Mouse (Mus musculus) thymus, adult 18-20 months (tissue): ENCODE measurements around the gene Basp1.

Experiments used
- DNase-seq, 2 experiments: peaks; one replicate each; pipeline ENCODE4 v3.0.0; 2022; ENCODE audit warnings: mixed read lengths in 2 of 2

Gene Basp1

GRCm38 (mm10) chr15:25415958-25416357 lies 2.4 kb upstream of the Basp1 start:
- DNase-seq = no peak

GRCm38 (mm10) chr15:25414747-25415119 lies 1.2 kb upstream of the Basp1 start:
- DNase-seq = peak; percentile 65 to 66

- DNase-seq = peak; percentile 32 to 44
Observed at GRCm38 (mm10) chr15:25414011-25414746, 615 bp upstream of the Basp1 start.

- peak; percentile 5 to 14 for DNase-seq
Observed at GRCm38 (mm10) chr15:25412761-25413261, 753 bp downstream of the Basp1 start.

GRCm38 (mm10) chr15:25412171-25412641 lies 1.4 kb downstream of the Basp1 start:
- peak; percentile 31 to 40 for DNase-seq

- DNase-seq = no peak
Observed at GRCm38 (mm10) chr15:25411461-25411860, 2.1 kb downstream of the Basp1 start.

GRCm38 (mm10) chr15:25405926-25406325 lies 7.6 kb downstream of the Basp1 start:
- DNase-seq = no peak

- DNase-seq = no peak
Observed at GRCm38 (mm10) chr15:25403879-25404278, 9.7 kb downstream of the Basp1 start.

GRCm38 (mm10) chr15:25402001-25402400 lies 11.6 kb downstream of the Basp1 start:
- no peak for DNase-seq

GRCm38 (mm10) chr15:25400276-25400675 lies 13.3 kb downstream of the Basp1 start:
- no peak for DNase-seq

GRCm38 (mm10) chr15:25395912-25396590 lies 17.5 kb downstream of the Basp1 start:
- no peak for DNase-seq

GRCm38 (mm10) chr15:25392525-25393099 lies 21.0 kb downstream of the Basp1 start:
- DNase-seq = no peak

- DNase-seq = no peak
Observed at GRCm38 (mm10) chr15:25391210-25391609, 22.4 kb downstream of the Basp1 start.

GRCm38 (mm10) chr15:25387572-25387971 lies 26.0 kb downstream of the Basp1 start:
- DNase-seq = no peak

GRCm38 (mm10) chr15:25380051-25380450 lies 33.5 kb downstream of the Basp1 start:
- no peak for DNase-seq

- no peak for DNase-seq
Observed at GRCm38 (mm10) chr15:25378707-25379106, 34.9 kb downstream of the Basp1 start.

- no peak for DNase-seq
Observed at GRCm38 (mm10) chr15:25376914-25377313, 36.6 kb downstream of the Basp1 start.

- no peak for DNase-seq
Observed at GRCm38 (mm10) chr15:25373486-25373885, 40.1 kb downstream of the Basp1 start.

GRCm38 (mm10) chr15:25369522-25369921 lies 44.0 kb downstream of the Basp1 start:
- DNase-seq = no peak

- DNase-seq = no peak
Observed at GRCm38 (mm10) chr15:25365503-25365902, 48.1 kb downstream of the Basp1 start.

GRCm38 (mm10) chr15:25364819-25365463 lies 48.6 kb downstream of the Basp1 start:
- DNase-seq = no peak

GRCm38 (mm10) chr15:25364160-25364818 lies 49.3 kb downstream of the Basp1 start:
- DNase-seq = no peak

- DNase-seq = no peak
Observed at GRCm38 (mm10) chr15:25363636-25364035, 49.9 kb downstream of the Basp1 start.
